Mouse (Mus musculus) heart, embryonic 15.5 days (tissue): ENCODE data around the gene Mfrp. TPM values are rescaled to one million over a fixed set of nuclear protein-coding genes. Genes with fewer than 3 reads are reported as not detected.
"Not testable (repeated sequence)": the region's sequence is repeated elsewhere in the genome, so short reads cannot be mapped to it uniquely, and the experiment has no call there.

ENCODE experiments used
- ATAC-seq: fragments of 200-750 bp; cut with Nextera tagmentation; replicated peaks from 2 replicates; pipeline ENCODE4 v1.8.0; 2017; ENCODE audit warnings: low read depth, moderate TSS enrichment; ENCODE audit not compliant: insufficient number of reproducible peaks, insufficient read depth, low FRiP score
- H3K27ac ChIP-seq: fragments of 300-500 bp; sonication (generic); 2 replicates; pipeline ENCODE4 v1.5.1; 2015; ENCODE audit warnings: mild to moderate bottlenecking, inconsistent platforms
- H3K27me3 ChIP-seq: fragments of 300-500 bp; sonication (generic); 2 replicates; pipeline ENCODE4 v1.6.1; 2015; ENCODE audit warnings: inconsistent platforms
- H3K36me3 ChIP-seq: fragments of 300-500 bp; sonication (generic); 2 replicates; pipeline ENCODE4 v1.6.1; 2015; ENCODE audit warnings: mild to moderate bottlenecking, inconsistent platforms
- H3K4me1 ChIP-seq: fragments of 300-500 bp; sonication (generic); replicated peaks from 2 replicates; pipeline ENCODE4 v1.6.1; 2015; ENCODE audit warnings: inconsistent platforms
- H3K4me2 ChIP-seq: fragments of 300-500 bp; sonication (generic); 2 replicates; pipeline ENCODE4 v1.6.1; 2015; ENCODE audit warnings: inconsistent platforms, mild to moderate bottlenecking, moderate library complexity
- H3K4me3 ChIP-seq: fragments of 300-500 bp; sonication (generic); 2 replicates; pipeline ENCODE4 v1.5.1; 2015; ENCODE audit warnings: mild to moderate bottlenecking, inconsistent platforms
- H3K9ac ChIP-seq: fragments of 300-500 bp; sonication (generic); 2 replicates; pipeline ENCODE4 v1.6.1; 2015; ENCODE audit warnings: mild to moderate bottlenecking, inconsistent platforms
- H3K9me3 ChIP-seq: fragments of 300-500 bp; sonication (generic); replicated peaks from 2 replicates; pipeline ENCODE4 v1.6.1; 2016; ENCODE audit warnings: inconsistent platforms
- WGBS: fragments of 180-500 bp; shearing (Covaris S2); methylation state at CpG from one replicate; pipeline ENCODE4 v1.1.7; 2015; ENCODE audit warnings: mixed read lengths; 5-methylcytosine and 5-hydroxymethylcytosine counted together
- polyA plus RNA-seq: library from polyadenylated mRNA; unstranded; fragments of >200 nt; fragmentation: Nextera tagmentation; extraction: Ambion mirVana; gene quantifications from 2 replicates; pipeline ENCODE4 v1.2.1, GENCODE M21; 2015

The Mfrp gene
- polyA plus RNA-seq, 1 experiment from 2014 or later, result not detected

DNA sequence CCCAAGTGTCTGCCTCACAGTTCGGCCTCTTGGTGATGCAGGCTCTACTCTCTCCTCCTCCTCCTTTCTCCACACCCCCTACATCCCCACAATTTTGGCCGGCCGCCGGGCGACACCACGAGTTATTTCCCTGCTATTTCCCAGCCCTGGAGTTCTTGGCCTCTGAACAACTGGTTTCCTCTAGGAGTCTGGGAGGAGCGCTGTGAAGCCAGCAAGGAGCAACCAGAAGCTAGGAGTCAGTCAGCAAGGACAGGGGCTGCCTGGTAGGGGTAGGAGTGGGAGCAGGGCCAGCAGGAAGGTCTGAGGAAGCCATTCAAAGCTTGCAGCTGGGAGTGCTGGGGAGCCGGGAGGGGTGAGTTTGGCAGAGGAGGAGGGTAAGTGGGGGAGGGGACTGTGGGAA lies 5.6 kb downstream of the Mfrp start, which contains the start of gene C1qtnf5:
TSS of gene C1qtnf5 (plus strand) at position 136 of the 400 bp plus-strand sequence.
- Histone ChIP-seq H3K27me3 (no peaks in the 10 kb centered on the region), H3K9ac (peak within 1 kb of the TSS; percentile 25; the same call in 1 of the 2 replicates), H3K4me1 (peaks cover 51% of the 10 kb centered on the region), H3K27ac (peak within 1 kb of the TSS; percentile 73), H3K36me3 (no peaks in the 10 kb centered on the region), H3K4me2 (peak within 1 kb of the TSS; percentile 42), H3K9me3 (no peaks in the 10 kb centered on the region), H3K4me3 (peak within 1 kb of the TSS; percentile 15; the same call in 1 of the 2 replicates)
- ATAC-seq, result peak; percentile 70
- 35% methylated on average over 8 of the region's 8 CpGs for WGBS

DNA sequence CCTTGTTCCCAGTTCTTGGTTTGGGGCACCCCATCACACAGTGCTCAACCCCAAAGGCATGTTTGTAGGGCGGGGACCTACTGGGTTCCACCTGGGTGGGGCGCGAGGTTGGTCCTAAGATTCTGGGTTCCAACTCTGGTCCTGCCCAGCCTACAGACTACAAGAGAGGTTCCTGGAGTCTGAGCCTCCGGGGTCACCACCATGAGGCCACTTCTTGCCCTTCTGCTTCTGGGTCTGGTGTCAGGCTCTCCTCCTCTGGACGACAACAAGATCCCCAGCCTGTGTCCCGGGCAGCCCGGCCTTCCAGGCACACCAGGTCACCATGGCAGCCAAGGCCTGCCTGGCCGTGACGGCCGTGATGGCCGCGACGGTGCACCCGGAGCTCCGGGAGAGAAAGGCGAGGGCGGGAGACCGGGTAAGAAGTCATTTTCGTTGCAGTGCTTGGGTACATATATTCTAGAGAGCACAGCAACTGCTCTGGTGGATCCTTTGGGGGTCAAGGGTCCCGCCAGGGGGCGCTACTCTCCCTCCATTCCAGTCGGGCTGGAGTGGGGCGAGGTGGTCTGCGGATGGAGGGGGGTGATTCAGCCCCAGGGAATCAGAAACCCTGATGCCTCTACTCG lies 6.1 kb downstream of the Mfrp start:
- Histone ChIP-seq H3K36me3 (no peaks in the 10 kb centered on the region), H3K4me3 (peak overlapping the region; percentile 15; the same call in 1 of the 2 replicates), H3K27me3 (no peaks in the 10 kb centered on the region), H3K27ac (peak overlapping the region; percentile 73), H3K9ac (peak overlapping the region; percentile 25; the same call in 1 of the 2 replicates), H3K9me3 (no peaks in the 10 kb centered on the region), H3K4me1 (peaks cover 51% of the 10 kb centered on the region), H3K4me2 (peak overlapping the region; percentile 42)
- 36% methylated on average over 25 of the region's 25 CpGs for WGBS
- peak; percentile 1; the same call in 1 of the 2 replicates for ATAC-seq

DNA sequence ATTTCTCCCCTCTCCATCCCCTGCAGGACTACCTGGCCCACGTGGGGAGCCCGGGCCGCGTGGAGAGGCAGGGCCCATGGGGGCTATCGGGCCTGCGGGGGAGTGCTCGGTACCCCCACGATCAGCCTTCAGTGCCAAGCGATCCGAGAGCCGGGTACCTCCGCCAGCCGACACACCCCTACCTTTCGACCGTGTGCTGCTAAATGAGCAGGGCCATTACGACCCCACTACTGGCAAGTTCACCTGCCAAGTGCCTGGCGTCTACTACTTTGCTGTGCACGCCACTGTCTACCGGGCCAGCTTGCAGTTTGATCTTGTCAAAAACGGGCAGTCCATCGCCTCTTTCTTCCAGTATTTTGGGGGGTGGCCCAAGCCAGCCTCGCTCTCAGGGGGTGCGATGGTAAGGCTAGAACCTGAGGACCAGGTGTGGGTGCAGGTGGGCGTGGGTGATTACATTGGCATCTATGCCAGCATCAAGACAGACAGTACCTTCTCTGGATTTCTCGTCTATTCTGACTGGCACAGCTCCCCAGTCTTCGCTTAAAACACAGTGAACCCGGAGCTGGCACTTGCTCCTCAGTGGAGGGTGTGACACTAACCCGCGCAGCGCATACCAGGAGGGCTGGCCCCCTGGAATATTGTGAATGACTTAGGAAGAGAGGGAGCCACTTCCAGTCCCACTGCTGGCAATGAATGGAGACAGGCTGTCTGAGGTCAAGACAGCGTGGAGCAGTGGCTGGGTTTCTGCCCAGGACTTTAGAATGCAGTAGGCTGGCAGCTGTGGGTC lies 6.9 kb downstream of the Mfrp start:
- H3K36me3 ChIP-seq, result no peaks in the 10 kb centered on the region
- ATAC-seq, result no peak
- H3K27ac ChIP-seq, result peak overlapping the region; percentile 73; the same call in 1 of the 2 replicates
- 0 out of 2 replicates have a peak overlapping the region, but pooled peaks have one; percentile 32 for H3K9ac ChIP-seq
- no peak overlapping the region; the same call in 1 of the 2 replicates for H3K4me3 ChIP-seq
- H3K4me2 ChIP-seq, result peak overlapping the region; percentile 57; the same call in 1 of the 2 replicates
- no peaks in the 10 kb centered on the region for H3K27me3 ChIP-seq
- no peaks in the 10 kb centered on the region for H3K9me3 ChIP-seq
- 79% methylated on average over 31 of the region's 31 CpGs for WGBS
- peaks cover 51% of the 10 kb centered on the region for H3K4me1 ChIP-seq

DNA sequence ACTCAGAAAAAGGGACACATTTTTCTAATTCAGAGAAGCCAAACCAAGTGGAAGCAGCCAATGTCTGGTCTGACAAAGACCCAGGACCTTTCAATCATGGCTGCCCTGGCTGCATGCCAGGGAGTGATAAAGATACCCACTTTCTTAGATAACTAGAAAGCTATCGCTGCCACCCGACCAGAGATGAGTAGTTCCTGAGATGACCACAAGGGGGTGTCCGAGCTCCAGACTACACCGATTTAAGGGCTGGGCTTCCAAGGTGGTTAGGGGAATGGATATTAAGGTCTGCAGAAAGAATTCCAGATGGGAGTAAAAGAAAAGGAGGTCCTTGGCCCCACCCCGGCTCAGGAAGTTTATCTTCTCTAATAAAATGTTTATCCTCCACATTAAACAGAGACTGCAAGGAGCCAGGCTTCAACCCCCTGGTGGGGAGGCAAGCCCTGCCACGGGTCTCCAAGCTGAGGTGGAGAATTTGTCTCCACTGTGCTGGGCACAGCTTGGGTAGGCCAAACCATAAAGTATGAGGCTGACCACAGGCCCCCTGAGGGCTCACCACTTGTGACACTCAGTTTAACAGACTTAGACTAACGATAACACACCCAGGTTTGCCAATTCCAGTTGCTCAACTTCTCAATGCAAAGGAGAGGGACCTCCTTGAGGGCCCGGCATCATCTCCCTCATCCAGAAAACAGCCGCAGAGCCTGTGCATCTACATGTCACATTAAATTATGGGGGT lies 8.0 kb downstream of the Mfrp start:
- WGBS, result 27% methylated on average over 9 of the region's 9 CpGs
- Histone ChIP-seq H3K9ac (peak overlapping the region; percentile 47), H3K4me3 (peak overlapping the region; percentile 22), H3K9me3 (no peaks in the 10 kb centered on the region), H3K36me3 (no peaks in the 10 kb centered on the region), H3K4me1 (peaks cover 56% of the 10 kb centered on the region), H3K27me3 (no peaks in the 10 kb centered on the region), H3K4me2 (peak overlapping the region; percentile 57), H3K27ac (no peak overlapping the region; the same call in 1 of the 2 replicates)
- no peak for ATAC-seq

DNA sequence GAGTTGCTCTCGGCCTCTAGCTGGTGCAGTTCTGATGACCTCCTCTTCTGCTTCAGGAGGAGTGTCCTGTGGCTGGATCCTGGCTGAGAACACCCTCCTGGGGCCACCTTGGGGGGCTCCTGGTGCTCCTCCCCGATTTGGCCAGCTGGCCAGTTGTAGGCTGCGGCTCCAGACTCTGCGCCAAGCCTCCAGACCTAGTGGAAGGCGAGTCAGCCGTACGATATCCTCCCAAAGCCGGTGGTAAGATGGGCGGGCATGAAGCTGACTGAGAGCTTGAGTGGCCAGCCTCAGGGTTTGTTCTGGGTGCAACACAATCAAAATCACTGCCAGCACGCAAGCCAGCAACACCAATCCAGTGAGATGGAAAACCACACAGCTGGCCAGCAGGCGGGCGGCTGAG lies 10.4 kb downstream of the Mfrp start:
- Histone ChIP-seq H3K4me2 (peak overlapping the region; percentile 66), H3K4me3 (peak overlapping the region; percentile 86), H3K4me1 (peaks cover 47% of the 10 kb centered on the region)
- H3K36me3 ChIP-seq, H3K27me3 ChIP-seq, H3K9me3 ChIP-seq, H3K27ac ChIP-seq, ATAC-seq, H3K9ac ChIP-seq: not testable (repeated sequence)
- WGBS, result 48% methylated on average over 10 of the region's 12 CpGs

DNA sequence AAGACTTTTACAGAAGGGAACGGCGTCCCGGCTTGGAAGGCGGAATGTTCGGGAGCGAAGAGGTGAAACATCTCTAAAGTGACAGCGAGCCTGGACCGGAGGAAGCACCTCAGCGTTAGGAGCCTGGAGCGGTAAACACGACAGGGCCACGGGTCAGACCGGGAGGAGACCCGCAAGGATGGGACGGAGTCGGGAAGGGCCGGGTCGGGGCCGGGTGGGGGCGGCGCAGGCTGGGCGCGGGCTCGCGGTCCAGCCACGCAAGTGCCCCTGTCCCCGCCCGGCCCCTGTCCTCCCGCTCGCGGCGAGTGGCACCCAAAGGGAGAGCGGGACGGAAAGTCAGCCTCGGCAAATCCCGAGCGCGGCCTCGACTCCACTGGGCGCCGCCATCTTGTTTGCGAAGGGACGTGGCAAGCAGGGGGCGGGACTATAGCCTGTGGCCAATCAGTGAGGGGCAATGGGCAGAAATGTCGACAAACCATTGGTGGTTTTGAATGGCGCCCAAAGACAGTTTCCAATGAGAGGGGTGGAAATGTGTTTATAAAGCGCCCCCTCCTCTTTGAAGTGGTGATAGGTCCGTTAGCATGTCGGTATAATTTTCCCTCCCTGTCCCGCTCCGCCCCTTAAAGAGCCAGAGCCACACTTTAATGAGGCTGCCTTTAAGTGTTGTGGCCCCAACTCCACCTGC lies 11.7 kb downstream of the Mfrp start, which contains the start of the genes Gm49380 and Rnf26:
TSS of gene Gm49380 (minus strand) at position 396 of the 685 bp plus-strand sequence.
TSS of gene Rnf26 (minus strand) at position 413 of the 685 bp plus-strand sequence.
- Histone ChIP-seq H3K9ac (peak within 1 kb of the TSS; percentile 86), H3K36me3 (no peaks in the 10 kb centered on the region), H3K27me3 (no peaks in the 10 kb centered on the region), H3K4me1 (peaks cover 34% of the 10 kb centered on the region), H3K27ac (peak within 1 kb of the TSS; percentile 87), H3K4me3 (peak within 1 kb of the TSS; percentile 86), H3K9me3 (no peaks in the 10 kb centered on the region), H3K4me2 (peak within 1 kb of the TSS; percentile 66)
- peak; percentile 94 for ATAC-seq
- under 1% methylated on average over 51 of the region's 51 CpGs for WGBS

DNA sequence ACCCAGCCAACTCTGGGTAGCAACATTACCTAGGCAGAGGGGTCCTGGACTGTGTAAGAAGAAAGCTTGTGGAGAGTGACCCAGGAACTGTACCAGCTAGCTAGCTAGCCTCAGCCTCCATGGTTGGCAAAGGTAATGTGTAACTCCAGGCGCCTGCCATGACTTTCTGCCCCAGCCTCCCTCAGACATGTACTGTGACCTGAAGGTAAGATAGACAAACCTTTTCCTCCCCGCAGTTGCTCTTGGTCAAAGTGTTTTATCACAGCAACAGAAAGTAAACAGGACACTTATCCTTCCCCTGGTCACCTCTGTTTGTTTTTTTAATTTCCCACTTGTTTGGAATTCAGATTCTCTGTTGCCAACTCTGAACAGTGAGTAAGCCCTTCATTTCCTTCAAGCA lies 12.9 kb downstream of the Mfrp start:
- H3K9ac ChIP-seq, result no peak overlapping the region
- no peak overlapping the region for H3K27ac ChIP-seq
- H3K9me3 ChIP-seq, result no peaks in the 10 kb centered on the region
- peaks cover 22% of the 10 kb centered on the region for H3K4me1 ChIP-seq
- no peaks in the 10 kb centered on the region for H3K27me3 ChIP-seq
- H3K36me3 ChIP-seq, result no peaks in the 10 kb centered on the region
- WGBS, result 68% methylated on average over 2 of the region's 2 CpGs
- no peak overlapping the region for H3K4me2 ChIP-seq
- no peak for ATAC-seq
- H3K4me3 ChIP-seq, result no peak overlapping the region

DNA sequence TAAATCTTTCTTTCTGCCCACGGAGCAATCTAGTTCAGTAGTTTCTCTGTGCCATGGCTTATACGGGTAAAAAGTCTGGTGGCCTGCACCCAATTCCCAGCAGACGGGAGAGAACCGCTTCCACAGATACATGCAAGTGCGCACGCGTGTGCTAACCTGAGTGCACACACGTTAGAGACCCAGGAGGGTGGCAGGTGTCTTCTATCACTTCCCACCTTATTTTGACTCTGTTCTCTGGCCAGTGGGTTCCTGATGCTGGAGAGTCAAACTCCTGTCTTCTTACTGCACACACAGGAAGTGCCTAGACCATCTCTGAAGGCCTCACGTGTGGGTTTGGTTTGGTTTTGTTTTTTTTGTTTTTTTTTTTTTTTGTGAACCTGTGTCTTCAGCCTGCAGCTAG lies 14.1 kb downstream of the Mfrp start:
- Histone ChIP-seq H3K27ac (no peak overlapping the region; the same call in 1 of the 2 replicates), H3K4me2 (no peak overlapping the region), H3K4me1 (peaks cover 10% of the 10 kb centered on the region), H3K36me3 (no peaks in the 10 kb centered on the region), H3K9ac (no peak overlapping the region), H3K4me3 (no peak overlapping the region), H3K9me3 (no peaks in the 10 kb centered on the region), H3K27me3 (no peaks in the 10 kb centered on the region)
- WGBS, result 85% methylated on average over 9 of the region's 9 CpGs
- ATAC-seq, result no peak

DNA sequence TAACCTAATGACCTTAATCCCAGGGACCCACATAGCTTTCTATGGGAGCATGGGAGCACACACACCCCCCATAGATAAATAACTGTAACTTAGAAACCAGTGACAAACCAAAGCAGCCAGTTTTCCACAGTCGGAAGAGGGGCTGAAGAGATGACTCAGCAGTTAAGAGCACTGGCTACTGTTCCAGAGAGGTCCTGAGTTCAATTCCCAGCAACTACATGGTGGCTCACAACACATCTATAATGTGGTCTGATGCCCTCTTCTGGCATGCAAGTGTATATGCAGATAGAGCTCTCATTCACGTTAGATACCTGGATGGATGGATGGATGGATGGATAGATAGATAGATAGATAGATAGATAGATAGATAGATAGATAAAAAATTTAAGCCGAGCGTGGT lies 14.7 kb downstream of the Mfrp start:
- no peak for ATAC-seq
- Histone ChIP-seq H3K4me2 (no peak overlapping the region), H3K27ac (no peak overlapping the region)

DNA sequence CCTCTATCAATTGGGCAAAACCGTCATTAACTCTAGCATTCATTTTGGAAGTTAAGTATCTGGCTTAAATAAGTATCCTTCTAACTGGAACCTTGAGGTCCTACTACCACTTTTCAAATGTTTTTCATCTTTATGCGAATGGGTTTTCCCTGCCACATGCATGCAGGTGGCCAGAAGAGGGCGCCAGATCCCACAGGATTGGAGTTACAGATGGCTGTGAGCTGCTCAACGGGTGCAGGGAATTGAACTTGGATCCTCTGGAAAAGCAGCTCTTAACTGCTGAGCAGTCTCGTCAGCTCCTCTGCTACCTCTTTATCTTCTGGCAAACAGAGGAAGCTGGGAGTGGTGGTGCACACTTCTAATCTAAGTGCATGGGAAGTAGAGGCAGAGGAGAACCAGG lies 17.5 kb downstream of the Mfrp start:
- no peaks in the 10 kb centered on the region for H3K9me3 ChIP-seq
- H3K36me3 ChIP-seq, result no peaks in the 10 kb centered on the region
- ATAC-seq, result no peak
- no peaks in the 10 kb centered on the region for H3K27me3 ChIP-seq
- 52% methylated on average over 5 of the region's 5 CpGs for WGBS
- H3K4me2 ChIP-seq, result no peak overlapping the region
- H3K4me1 ChIP-seq, result peaks cover under 1% of the 10 kb centered on the region; the same call in 1 of the 2 replicates
- no peak overlapping the region for H3K27ac ChIP-seq
- no peak overlapping the region for H3K9ac ChIP-seq
- no peak overlapping the region for H3K4me3 ChIP-seq

More for the DNA sequence above, 14.7 kb downstream of the Mfrp start:
- no peak overlapping the region for H3K9ac ChIP-seq
- no peaks in the 10 kb centered on the region for H3K9me3 ChIP-seq
- no peak overlapping the region for H3K4me3 ChIP-seq
- no peaks in the 10 kb centered on the region for H3K36me3 ChIP-seq
- H3K27me3 ChIP-seq, result no peaks in the 10 kb centered on the region
- 86% methylated on average over 4 of the region's 4 CpGs for WGBS
- peaks cover 10% of the 10 kb centered on the region for H3K4me1 ChIP-seq
